Comparison of ENCODE assay signal across 8 mouse cellular contexts in the genomic region with DNA sequence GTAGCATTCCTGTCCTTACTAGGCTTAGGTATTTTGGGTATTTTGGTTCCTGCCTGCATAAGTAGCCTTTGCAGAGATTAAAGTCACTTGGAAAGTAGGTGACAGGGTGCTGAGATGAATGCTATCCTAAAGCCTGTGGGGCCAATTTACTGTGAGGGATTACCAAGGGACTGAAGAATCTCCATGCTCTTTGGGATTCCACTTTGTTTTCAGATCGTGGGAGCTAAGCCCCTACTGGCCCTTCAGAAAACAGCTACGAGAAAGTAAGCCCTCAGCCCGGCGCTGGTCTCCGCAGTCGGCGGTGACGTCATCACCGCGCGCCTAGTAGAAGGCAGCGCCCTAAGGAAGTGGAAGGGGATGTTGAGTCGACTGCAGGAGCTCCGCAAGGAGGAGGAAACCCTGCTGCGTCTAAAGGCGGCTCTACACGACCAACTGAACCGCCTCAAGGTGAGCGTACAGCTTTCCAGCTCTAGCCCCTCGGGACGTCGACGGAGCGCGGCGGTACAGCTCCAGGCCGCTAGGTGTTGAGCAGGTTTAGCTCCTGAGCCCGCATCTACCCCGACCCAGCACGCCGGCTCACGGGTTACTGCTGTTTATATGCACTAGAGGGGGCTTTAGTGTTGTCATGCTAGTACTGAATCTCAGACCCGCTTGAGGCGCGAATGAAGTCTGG. TPM values are rescaled to one million over a fixed set of nuclear protein-coding genes. Genes with fewer than 3 reads are reported as not detected.
DNase-seq lines count a peak whose midpoint lies in the region; ATAC-seq and TF ChIP-seq lines count a peak whose summit lies in the region.

A gene (plus strand): TSS at position 301 of the 673 bp plus-strand sequence.

- H3K36me3 ChIP-seq in forebrain, embryonic 15.5 days: peaks cover 64% of the 10 kb centered on the region

- peak; percentile 96 for ATAC-seq in forebrain, embryonic 15.5 days (replicated peaks)
- ATAC-seq in neutrophil, adult 5-6 weeks (ENCODE audit: extremely low read depth, insufficient number of reproducible peaks, low FRiP score, poor library complexity, severe bottlenecking): peak; percentile 89

- peaks cover 30% of the 10 kb centered on the region for H3K4me1 ChIP-seq in forebrain, embryonic 15.5 days
- H3K4me1 ChIP-seq in lung, adult 2 months (ENCODE audit: control insufficient read depth, insufficient read depth, low read length): peaks cover 9% of the 10 kb centered on the region

- no peaks in the 10 kb centered on the region for H3K27me3 ChIP-seq in forebrain, embryonic 15.5 days

- intact Hi-C loops in heart, postnatal 25 days (cut with DNase I): loop anchor here (1.0 kb wide), 1 partner anchor 74 kb away; a partner anchor contains a TSS

- peak; percentile 93; the same call in 1 of the 2 replicates for TF ChIP-seq POLR2A in lung, adult 2 months (IDR thresholded peaks at IDR 0.05; ENCODE audit: borderline replicate concordance, extremely low read depth, low read depth, low read length)

- peak; percentile 95 for DNase-seq in ES-CJ7 (ENCODE audit: low read depth, low spot score)
- peak; percentile 78 for DNase-seq in cerebellum, adult 11 months
- DNase-seq in heart, postnatal 25 days (ENCODE audit: low spot score): peak; percentile 81
- peak; percentile 86 to 91 for DNase-seq in layer of hippocampus, adult 18-20 months (ENCODE audit: low spot score in 2 of 2)
- peak; percentile 90 for DNase-seq in lung, adult 2 months
- peak; percentile 80 to 83 for DNase-seq in thymus, adult 18-20 months

- peak within 1 kb of the TSS; percentile 46 for H3K4me2 ChIP-seq in forebrain, embryonic 15.5 days (replicated peaks)

- peak; percentile 21; the same call in 1 of the 2 replicates for TF ChIP-seq CTCF in lung, adult 2 months (IDR thresholded peaks at IDR 0.05; ENCODE audit: insufficient read depth, low read length)

- under 1% methylated on average over 35 of the region's 35 CpGs for WGBS in forebrain, embryonic 15.5 days
- under 1% methylated on average over 35 of the region's 35 CpGs for WGBS in lung, adult 2 months

- H3K27ac ChIP-seq in forebrain, embryonic 15.5 days (replicated peaks): peak within 1 kb of the TSS; percentile 89

- peak within 1 kb of the TSS; percentile 69 for H3K9ac ChIP-seq in forebrain, embryonic 15.5 days (replicated peaks)

- H3K9me3 ChIP-seq in forebrain, embryonic 15.5 days: no peaks in the 10 kb centered on the region

- peak within 1 kb of the TSS; percentile 62 for H3K4me3 ChIP-seq in forebrain, embryonic 15.5 days
- peak within 1 kb of the TSS; percentile 92 for H3K4me3 ChIP-seq in lung, adult 2 months (replicated peaks; ENCODE audit: extremely low read depth, low read depth, low read length)

RNA-seq across cellular contexts. Expression of the gene that starts here (rescaled TPM):
- polyA plus RNA-seq in forebrain, embryonic 15.5 days (2015; fragmentation: Nextera tagmentation; extraction: Ambion mirVana): 35.4 and 39.0 TPM in 2 replicates
- 10 to 100 TPM; 21.6 to 23.5 TPM for total RNA-seq in heart, postnatal 25 days (2021)
- total RNA-seq in layer of hippocampus, adult 18-20 months (2021): 10 to 100 TPM; 15.6 to 19.6 TPM
- polyA plus RNA-seq in lung, adult 2 months (2012; rRNA removed): 7.6 and 11.9 TPM in 2 replicates
- total RNA-seq in neutrophil, adult 5-6 weeks (2017): 34.1 and 35.7 TPM in 2 replicates

Comparison
In these comparisons a context has a peak if more than half of its experiments do, and no peak if none do; other contexts are left out.
1. Peak in every context shown above with its lines: DNase-seq, ATAC-seq, H3K4me3 ChIP-seq and H3K27ac ChIP-seq.